Mouse (Mus musculus) heart, embryonic 10.5 days (tissue): Measurements from ENCODE around the gene Txndc16. TPM values are rescaled to one million over a fixed set of nuclear protein-coding genes. Genes with fewer than 3 reads are reported as not detected.

Source experiments
- DNase-seq: peaks from one replicate; pipeline ENCODE4 v3.0.0-alpha.2; 2017; ENCODE audit warnings: low spot score
- H3K27ac ChIP-seq: fragments of 300-500 bp; sonication (generic); 2 replicates; pipeline ENCODE4 v1.5.1; 2016; ENCODE audit warnings: mild to moderate bottlenecking
- H3K27me3 ChIP-seq: fragments of 300-500 bp; sonication (generic); 2 replicates; pipeline ENCODE4 v1.6.1; 2016; ENCODE audit warnings: mild to moderate bottlenecking; ENCODE audit not compliant: poor library complexity, insufficient read depth, severe bottlenecking
- H3K36me3 ChIP-seq: fragments of 300-500 bp; sonication (generic); 2 replicates; pipeline ENCODE4 v1.6.1; 2016; ENCODE audit warnings: mild to moderate bottlenecking, moderate library complexity
- H3K4me1 ChIP-seq: fragments of 300-500 bp; sonication (generic); 2 replicates; pipeline ENCODE4 v1.6.1; 2016; ENCODE audit warnings: mild to moderate bottlenecking
- H3K4me3 ChIP-seq: fragments of 300-500 bp; sonication (generic); 2 replicates; pipeline ENCODE4 v1.5.1; 2016; ENCODE audit warnings: mild to moderate bottlenecking, moderate library complexity
- H3K9me3 ChIP-seq: fragments of 300-500 bp; sonication (generic); 2 replicates; pipeline ENCODE4 v1.6.1; 2016; ENCODE audit warnings: mild to moderate bottlenecking, moderate library complexity
- WGBS: fragments of 180-500 bp; shearing (Covaris S2); methylation state at CpG from one replicate; pipeline ENCODE4 v1.1.7; 2016; 5-methylcytosine and 5-hydroxymethylcytosine counted together
- polyA plus RNA-seq: library from polyadenylated mRNA; unstranded; fragments of >200 nt; fragmentation: Nextera tagmentation; extraction: Ambion mirVana; gene quantifications from 2 replicates; pipeline ENCODE4 v1.2.1, GENCODE M21; 2016

Txndc16 gene
- polyA plus RNA-seq, 1 experiment from 2014 or later: 9.9 TPM

- no peaks in the 10 kb centered on the region for H3K9me3 ChIP-seq
- no peak overlapping the region for H3K4me3 ChIP-seq
- no peaks in the 10 kb centered on the region for H3K4me1 ChIP-seq
- 0 out of 2 replicates have a peak, but pooled peaks cover 2% of the 10 kb centered on the region for H3K36me3 ChIP-seq
- H3K27ac ChIP-seq: no peak overlapping the region
- no peaks in the 10 kb centered on the region for H3K27me3 ChIP-seq
- no peak for DNase-seq
Measured at GRCm38 (mm10) chr14:45200607-45201006, 19.5 kb downstream of the Txndc16 start.

GRCm38 (mm10) chr14:45190999-45191398 is 29.1 kb downstream of the Txndc16 start:
- Histone ChIP-seq H3K27ac (no peak overlapping the region), H3K36me3 (peaks cover 5% of the 10 kb centered on the region; the same call in 1 of the 2 replicates), H3K4me3 (no peak overlapping the region), H3K9me3 (no peaks in the 10 kb centered on the region), H3K4me1 (no peaks in the 10 kb centered on the region), H3K27me3 (no peaks in the 10 kb centered on the region)
- DNase-seq: no peak
- 82% methylated on average over 2 of the region's 2 CpGs for WGBS

GRCm38 (mm10) chr14:45181611-45182010 is 38.5 kb downstream of the Txndc16 start:
- H3K27me3 ChIP-seq: no peaks in the 10 kb centered on the region
- H3K36me3 ChIP-seq: no peaks in the 10 kb centered on the region
- no peak overlapping the region for H3K27ac ChIP-seq
- no peak overlapping the region for H3K4me3 ChIP-seq
- no peaks in the 10 kb centered on the region for H3K9me3 ChIP-seq
- no peaks in the 10 kb centered on the region for H3K4me1 ChIP-seq
- DNase-seq: no peak
- 67% methylated on average over 4 of the region's 4 CpGs for WGBS

- 89% methylated on average over 2 of the region's 2 CpGs for WGBS
- peaks cover 8% of the 10 kb centered on the region for H3K4me1 ChIP-seq
- H3K4me3 ChIP-seq: no peak overlapping the region
- no peaks in the 10 kb centered on the region for H3K9me3 ChIP-seq
- H3K36me3 ChIP-seq: no peaks in the 10 kb centered on the region
- no peaks in the 10 kb centered on the region for H3K27me3 ChIP-seq
- H3K27ac ChIP-seq: no peak overlapping the region
- no peak for DNase-seq
Measured at GRCm38 (mm10) chr14:45179606-45180005, 40.5 kb downstream of the Txndc16 start.

GRCm38 (mm10) chr14:45179186-45179585 is 40.9 kb downstream of the Txndc16 start:
- Histone ChIP-seq H3K36me3 (no peaks in the 10 kb centered on the region), H3K27ac (no peak overlapping the region), H3K27me3 (no peaks in the 10 kb centered on the region), H3K4me3 (no peak overlapping the region), H3K4me1 (peaks cover 12% of the 10 kb centered on the region), H3K9me3 (no peaks in the 10 kb centered on the region)
- WGBS: 73% methylated on average over 2 of the region's 2 CpGs
- no peak for DNase-seq

- no peaks in the 10 kb centered on the region for H3K9me3 ChIP-seq
- peaks cover 13% of the 10 kb centered on the region for H3K4me1 ChIP-seq
- H3K4me3 ChIP-seq: no peak overlapping the region
- 68% methylated on average over 14 of the region's 14 CpGs for WGBS
- H3K27me3 ChIP-seq: no peaks in the 10 kb centered on the region
- H3K27ac ChIP-seq: no peak overlapping the region
- H3K36me3 ChIP-seq: 0 out of 2 replicates have a peak, but pooled peaks cover 3% of the 10 kb centered on the region
- no peak for DNase-seq
Measured at GRCm38 (mm10) chr14:45175012-45175740, 45.0 kb downstream of the Txndc16 start.

- Histone ChIP-seq H3K36me3 (0 out of 2 replicates have a peak, but pooled peaks cover 3% of the 10 kb centered on the region), H3K9me3 (no peaks in the 10 kb centered on the region), H3K4me3 (no peak overlapping the region), H3K27ac (no peak overlapping the region), H3K27me3 (no peaks in the 10 kb centered on the region), H3K4me1 (peaks cover 13% of the 10 kb centered on the region)
- 92% methylated on average over 5 of the region's 5 CpGs for WGBS
- DNase-seq: no peak
Measured at GRCm38 (mm10) chr14:45172260-45172659, 47.9 kb downstream of the Txndc16 start.

- H3K36me3 ChIP-seq: no peaks in the 10 kb centered on the region
- DNase-seq: no peak
- no peak overlapping the region for H3K27ac ChIP-seq
- H3K27me3 ChIP-seq: no peaks in the 10 kb centered on the region
- H3K9me3 ChIP-seq: no peaks in the 10 kb centered on the region
- no peaks in the 10 kb centered on the region for H3K4me1 ChIP-seq
- H3K4me3 ChIP-seq: no peak overlapping the region
- 77% methylated on average over 8 of the region's 8 CpGs for WGBS
Measured at GRCm38 (mm10) chr14:45167366-45167765, 52.8 kb downstream of the Txndc16 start.

GRCm38 (mm10) chr14:45155511-45156173 is 64.5 kb downstream of the Txndc16 start:
- Histone ChIP-seq H3K9me3 (no peaks in the 10 kb centered on the region), H3K4me3 (no peak overlapping the region), H3K36me3 (no peaks in the 10 kb centered on the region), H3K27ac (no peak overlapping the region), H3K27me3 (no peaks in the 10 kb centered on the region), H3K4me1 (no peaks in the 10 kb centered on the region)
- whole genome bisulfite sequencing: 76% methylated on average over 4 of the region's 4 CpGs
- no peak for DNase-seq

GRCm38 (mm10) chr14:45153258-45153657 is 66.9 kb downstream of the Txndc16 start:
- Histone ChIP-seq H3K27me3 (no peaks in the 10 kb centered on the region), H3K27ac (no peak overlapping the region), H3K9me3 (no peaks in the 10 kb centered on the region), H3K36me3 (no peaks in the 10 kb centered on the region), H3K4me1 (no peaks in the 10 kb centered on the region), H3K4me3 (no peak overlapping the region)
- WGBS: 77% methylated on average over 2 of the region's 2 CpGs
- no peak for DNase-seq

- DNase-seq: no peak
- 56% methylated on average over 4 of the region's 4 CpGs for WGBS
- H3K4me1 ChIP-seq: 0 out of 2 replicates have a peak, but pooled peaks cover 3% of the 10 kb centered on the region
- H3K4me3 ChIP-seq: no peak overlapping the region
- no peaks in the 10 kb centered on the region for H3K27me3 ChIP-seq
- H3K27ac ChIP-seq: no peak overlapping the region
- H3K9me3 ChIP-seq: no peaks in the 10 kb centered on the region
- H3K36me3 ChIP-seq: no peaks in the 10 kb centered on the region
Measured at GRCm38 (mm10) chr14:45142511-45142910, 77.6 kb downstream of the Txndc16 start.

- Histone ChIP-seq H3K4me1 (0 out of 2 replicates have a peak, but pooled peaks cover 3% of the 10 kb centered on the region), H3K36me3 (no peaks in the 10 kb centered on the region), H3K27me3 (no peaks in the 10 kb centered on the region), H3K27ac (no peak overlapping the region), H3K4me3 (no peak overlapping the region), H3K9me3 (no peaks in the 10 kb centered on the region)
- 75% methylated on average over 17 of the region's 17 CpGs for WGBS
- no peak for DNase-seq
Measured at GRCm38 (mm10) chr14:45140344-45141080, 79.6 kb downstream of the Txndc16 start.

GRCm38 (mm10) chr14:45135961-45136360 is 84.2 kb downstream of the Txndc16 start:
- H3K4me3 ChIP-seq: no peak overlapping the region
- H3K4me1 ChIP-seq: no peaks in the 10 kb centered on the region
- H3K36me3 ChIP-seq: no peaks in the 10 kb centered on the region
- H3K27ac ChIP-seq: no peak overlapping the region
- 57% methylated on average over 2 of the region's 2 CpGs for WGBS
- no peak for DNase-seq
- no peaks in the 10 kb centered on the region for H3K9me3 ChIP-seq
- H3K27me3 ChIP-seq: no peaks in the 10 kb centered on the region
